Mouse (Mus musculus) midbrain, embryonic 14.5 days (tissue): ENCODE results near the gene Hsf5. TPM values are rescaled to one million over a fixed set of nuclear protein-coding genes. Genes with fewer than 3 reads are reported as not detected.

Experiments
- ATAC-seq: fragments of 200-750 bp; cut with Nextera tagmentation; 2 replicates; pipeline ENCODE4 v1.8.0; 2017; ENCODE audit warnings: moderate number of reproducible peaks, moderate library complexity; ENCODE audit not compliant: low FRiP score, low TSS enrichment
- DNase-seq: peaks from one replicate; pipeline ENCODE4 v3.0.0-alpha.2; 2015
- H3K27ac ChIP-seq: fragments of 300-500 bp; sonication (generic); replicated peaks from 2 replicates; pipeline ENCODE4 v1.5.1; 2014; ENCODE audit warnings: mild to moderate bottlenecking, low read depth, low read length, moderate library complexity
- H3K27me3 ChIP-seq: fragments of 300-500 bp; sonication (generic); 2 replicates; pipeline ENCODE4 v1.6.1; 2014; ENCODE audit warnings: low read length, control low read depth, mixed read lengths; ENCODE audit not compliant: control insufficient read depth, insufficient read depth
- H3K36me3 ChIP-seq: fragments of 300-500 bp; sonication (generic); 2 replicates; pipeline ENCODE4 v1.6.1; 2014; ENCODE audit warnings: low read length, control low read depth; ENCODE audit not compliant: control insufficient read depth, insufficient read depth
- H3K4me1 ChIP-seq: fragments of 300-500 bp; sonication (generic); 2 replicates; pipeline ENCODE4 v1.6.1; 2014; ENCODE audit warnings: mild to moderate bottlenecking, antibody characterized with exemption, low read length, control low read depth; ENCODE audit not compliant: control insufficient read depth, insufficient read depth
- H3K4me2 ChIP-seq: fragments of 300-500 bp; sonication (generic); 2 replicates; pipeline ENCODE4 v1.6.1; 2014; ENCODE audit warnings: mild to moderate bottlenecking, low read length, moderate library complexity
- H3K4me3 ChIP-seq: fragments of 300-500 bp; sonication (generic); replicated peaks from 2 replicates; pipeline ENCODE4 v1.5.1; 2014; ENCODE audit warnings: low read depth, low read length
- H3K9ac ChIP-seq: fragments of 300-500 bp; sonication (generic); replicated peaks from 2 replicates; pipeline ENCODE4 v1.6.1; 2014; ENCODE audit warnings: mild to moderate bottlenecking, low read length, moderate library complexity
- H3K9me3 ChIP-seq: fragments of 300-500 bp; sonication (generic); 2 replicates; pipeline ENCODE4 v1.6.1; 2016; ENCODE audit warnings: low read length, control low read depth, mixed read lengths; ENCODE audit not compliant: control insufficient read depth
- WGBS: fragments of 180-500 bp; shearing (Covaris S2); extraction: QIAGEN DNeasy Blood & Tissue Kit; methylation state at CpG from one replicate; pipeline ENCODE4 v1.1.7; 2014; 5-methylcytosine and 5-hydroxymethylcytosine counted together
- polyA plus RNA-seq: library from polyadenylated mRNA; unstranded; fragments of >200 nt; fragmentation: Nextera tagmentation; extraction: Ambion mirVana; gene quantifications from 2 replicates; pipeline ENCODE4 v1.2.1, GENCODE M21; 2014

Gene Hsf5
- polyA plus RNA-seq, 1 experiment from 2014 or later = 0.37 TPM

DNA sequence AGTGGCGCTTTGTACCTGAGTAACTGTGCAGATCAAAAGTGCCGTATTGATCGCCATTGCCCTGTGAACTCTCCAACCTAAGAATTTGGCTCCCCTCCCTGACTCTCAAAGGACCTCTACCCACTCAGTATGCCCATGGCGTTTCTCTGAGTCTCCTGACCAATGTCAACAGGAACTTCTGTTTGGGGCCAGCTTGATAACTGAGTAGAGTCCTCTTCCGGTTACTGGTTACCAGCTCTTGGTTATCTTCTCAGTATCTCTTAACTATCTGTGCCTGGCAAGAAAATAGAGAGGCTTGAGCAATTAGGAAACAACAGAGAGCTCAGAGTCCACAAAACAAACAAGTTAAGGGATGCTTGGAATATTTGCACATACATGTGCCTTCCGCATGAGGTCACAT lies 84.1 kb downstream of the Hsf5 start:
- no peaks in the 10 kb centered on the region for H3K9me3 ChIP-seq
- no peaks in the 10 kb centered on the region for H3K36me3 ChIP-seq
- DNase-seq (no peak), ATAC-seq (no peak)
- H3K4me1 ChIP-seq = no peaks in the 10 kb centered on the region
- H3K9ac ChIP-seq = no peak overlapping the region
- H3K27me3 ChIP-seq = no peaks in the 10 kb centered on the region
- no peak overlapping the region for H3K27ac ChIP-seq
- H3K4me2 ChIP-seq = no peak overlapping the region
- WGBS = 86% methylated on average over 6 of the region's 6 CpGs
- no peak overlapping the region for H3K4me3 ChIP-seq

- Histone ChIP-seq H3K4me2 (no peak overlapping the region), H3K4me1 (no peaks in the 10 kb centered on the region), H3K36me3 (no peaks in the 10 kb centered on the region), H3K9ac (no peak overlapping the region), H3K9me3 (no peaks in the 10 kb centered on the region), H3K27ac (no peak overlapping the region), H3K27me3 (no peaks in the 10 kb centered on the region), H3K4me3 (no peak overlapping the region)
- ATAC-seq = no peak
- DNase-seq = no peak
- 85% methylated on average over 14 of the region's 14 CpGs for WGBS
These were observed 85.1 kb downstream of the Hsf5 start for GRCm38 (mm10) chr11:87701877-87702620.

- 90% methylated on average over 5 of the region's 5 CpGs for WGBS
- no peak for ATAC-seq
- DNase-seq = no peak
These were observed 86.7 kb downstream of the Hsf5 start for GRCm38 (mm10) chr11:87703654-87704053.

GRCm38 (mm10) chr11:87704289-87704688 lies 87.3 kb downstream of the Hsf5 start:
- no peak overlapping the region for H3K27ac ChIP-seq
- no peaks in the 10 kb centered on the region for H3K4me1 ChIP-seq
- H3K9ac ChIP-seq = no peak overlapping the region
- no peaks in the 10 kb centered on the region for H3K27me3 ChIP-seq
- H3K4me2 ChIP-seq = no peak overlapping the region
- no peak overlapping the region for H3K4me3 ChIP-seq
- no peak for ATAC-seq
- H3K9me3 ChIP-seq = no peaks in the 10 kb centered on the region
- H3K36me3 ChIP-seq = no peaks in the 10 kb centered on the region
- no peak for DNase-seq
- 83% methylated on average over 9 of the region's 9 CpGs for WGBS

More at GRCm38 (mm10) chr11:87703654-87704053, 86.7 kb downstream of the Hsf5 start:
- H3K27me3 ChIP-seq = no peaks in the 10 kb centered on the region
- H3K36me3 ChIP-seq = no peaks in the 10 kb centered on the region
- H3K27ac ChIP-seq = no peak overlapping the region
- H3K9me3 ChIP-seq = no peaks in the 10 kb centered on the region
- no peaks in the 10 kb centered on the region for H3K4me1 ChIP-seq
- H3K4me3 ChIP-seq = no peak overlapping the region
- no peak overlapping the region for H3K9ac ChIP-seq
- no peak overlapping the region for H3K4me2 ChIP-seq

- Histone ChIP-seq H3K4me3 (no peak overlapping the region), H3K27me3 (no peaks in the 10 kb centered on the region), H3K27ac (no peak overlapping the region), H3K4me2 (no peak overlapping the region), H3K36me3 (no peaks in the 10 kb centered on the region), H3K9ac (no peak overlapping the region), H3K9me3 (no peaks in the 10 kb centered on the region), H3K4me1 (0 out of 2 replicates have a peak, but pooled peaks cover 8% of the 10 kb centered on the region)
- ATAC-seq (no peak), DNase-seq (no peak)
- 13% methylated on average over 8 of the region's 8 CpGs for WGBS
These were observed 90.6 kb downstream of the Hsf5 start for GRCm38 (mm10) chr11:87707570-87707969.

- no peak for ATAC-seq
- H3K4me3 ChIP-seq = no peak overlapping the region
- 91% methylated on average over 5 of the region's 5 CpGs for WGBS
These were observed 92.0 kb downstream of the Hsf5 start for GRCm38 (mm10) chr11:87708979-87709378.

More at GRCm38 (mm10) chr11:87708979-87709378, 92.0 kb downstream of the Hsf5 start:
- Histone ChIP-seq H3K36me3 (no peaks in the 10 kb centered on the region), H3K4me1 (0 out of 2 replicates have a peak, but pooled peaks cover 8% of the 10 kb centered on the region), H3K27me3 (no peaks in the 10 kb centered on the region), H3K27ac (no peak overlapping the region), H3K4me2 (no peak overlapping the region), H3K9me3 (no peaks in the 10 kb centered on the region), H3K9ac (no peak overlapping the region)
- DNase-seq = no peak

Other genes starting within 250 kb of the Hsf5 start
- gene Rad51c, start 212.2 kb upstream of the Hsf5 start, polyA plus RNA-seq = 3.3 and 5.6 TPM in 2 replicates
- gene Tex14, start 212.1 kb upstream of the Hsf5 start, polyA plus RNA-seq = 0.86 and 0.92 TPM in 2 replicates
- gene Gm11492, start 50.5 kb upstream of the Hsf5 start, polyA plus RNA-seq = not detected in 2 replicates
- gene Sept4, start 48.3 kb upstream of the Hsf5 start, polyA plus RNA-seq = 20.0 and 21.5 TPM in 2 replicates
- gene Mtmr4, start 25.0 kb upstream of the Hsf5 start, polyA plus RNA-seq = 54.1 and 75.1 TPM in 2 replicates
- gene Rnf43, start 45.6 kb downstream of the Hsf5 start, polyA plus RNA-seq = 0.28 and 0.78 TPM in 2 replicates
- gene Supt4a, start 120.4 kb downstream of the Hsf5 start, polyA plus RNA-seq = 150 and 163 TPM in 2 replicates
- gene Tspoap1, start 143.4 kb downstream of the Hsf5 start, polyA plus RNA-seq = 54.5 and 63.4 TPM in 2 replicates
- gene Mpo, start 176.4 kb downstream of the Hsf5 start, polyA plus RNA-seq = 0.47 TPM in 1 of 2 replicates, not detected in the other
- 1.3 and 1.7 TPM in 2 replicates for gene Lpo, start 211.1 kb downstream of the Hsf5 start, polyA plus RNA-seq
- gene Mks1, start 236.1 kb downstream of the Hsf5 start, polyA plus RNA-seq = 9.8 and 12.6 TPM in 2 replicates